Mouse (Mus musculus) c-Kit-positive CD71-positive TER-119-negative erythroid progenitor cells, embryonic 14.5 days (primary cell): ENCODE data around the gene Hoxb1.

ENCODE experiments used
- DNase-seq: peaks from one replicate; pipeline ENCODE4 v3.0.0-alpha.2; 2013; ENCODE audit warnings: low read depth

Gene Hoxb1

GRCm38 (mm10) chr11:96365441-96366091 is at the start of gene Hoxb1:
TSS of gene Hoxb1 (plus strand) at chr11:96365752.
- no peak for DNase-seq

- DNase-seq, result no peak
Measured at GRCm38 (mm10) chr11:96316696-96317607, 48.6 kb upstream of the Hoxb1 start.

- DNase-seq, result no peak
Measured at GRCm38 (mm10) chr11:96317608-96318367, 47.8 kb upstream of the Hoxb1 start, which contains the start of gene Hoxb4. TSS of gene Hoxb4 (plus strand) at chr11:96318267.

GRCm38 (mm10) chr11:96318368-96319070 is 47.0 kb upstream of the Hoxb1 start:
- DNase-seq, result no peak

GRCm38 (mm10) chr11:96319071-96319902 is 46.3 kb upstream of the Hoxb1 start:
- no peak for DNase-seq

- DNase-seq, result no peak
Measured at GRCm38 (mm10) chr11:96319910-96320309, 45.6 kb upstream of the Hoxb1 start.

- DNase-seq, result no peak
Measured at GRCm38 (mm10) chr11:96320688-96321087, 44.9 kb upstream of the Hoxb1 start.

- DNase-seq, result no peak
Measured at GRCm38 (mm10) chr11:96321846-96322245, 43.7 kb upstream of the Hoxb1 start.

GRCm38 (mm10) chr11:96322738-96323137 is 42.8 kb upstream of the Hoxb1 start:
- no peak for DNase-seq

GRCm38 (mm10) chr11:96323154-96323553 is 42.4 kb upstream of the Hoxb1 start, which contains the start of gene Hoxb3:
TSS of gene Hoxb3 (plus strand) at chr11:96323326.
- DNase-seq, result no peak

GRCm38 (mm10) chr11:96324125-96324524 is 41.4 kb upstream of the Hoxb1 start:
- DNase-seq, result no peak

GRCm38 (mm10) chr11:96324965-96325364 is 40.6 kb upstream of the Hoxb1 start:
- no peak for DNase-seq

- DNase-seq, result no peak
Measured at GRCm38 (mm10) chr11:96325747-96326212, 39.8 kb upstream of the Hoxb1 start.

- DNase-seq, result no peak
Measured at GRCm38 (mm10) chr11:96326705-96327104, 38.8 kb upstream of the Hoxb1 start.

GRCm38 (mm10) chr11:96327122-96327521 is 38.4 kb upstream of the Hoxb1 start:
- DNase-seq, result no peak

- no peak for DNase-seq
Measured at GRCm38 (mm10) chr11:96327750-96328149, 37.8 kb upstream of the Hoxb1 start.

GRCm38 (mm10) chr11:96328605-96329004 is 36.9 kb upstream of the Hoxb1 start:
- no peak for DNase-seq

GRCm38 (mm10) chr11:96332105-96332504 is 33.4 kb upstream of the Hoxb1 start:
- no peak for DNase-seq

GRCm38 (mm10) chr11:96332618-96333032 is 32.9 kb upstream of the Hoxb1 start:
- DNase-seq, result no peak

GRCm38 (mm10) chr11:96333241-96334001 is 32.1 kb upstream of the Hoxb1 start:
- DNase-seq, result no peak
